Mouse (Mus musculus): Measurements from ENCODE around the gene Mia2.
"Not testable (repeated sequence)": the region's sequence is repeated elsewhere in the genome, so short reads cannot be mapped to it uniquely, and the experiment has no call there.

Mia2 gene

GRCm38 (mm10) chr12:59228401-59228800 lies 132.8 kb downstream of the Mia2 start:
- DNase-seq (ENCODE audit: low spot score in 2 of 2): no peak

- DNase-seq (ENCODE audit: low spot score in 2 of 2): no peak
Measured at GRCm38 (mm10) chr12:59238434-59238833, 142.8 kb downstream of the Mia2 start.

- not testable (repeated sequence) for DNase-seq (ENCODE audit: low spot score in 2 of 2)
Measured at GRCm38 (mm10) chr12:59241031-59241430, 145.4 kb downstream of the Mia2 start.
